Mouse (Mus musculus) CH12.LX (cell line): ENCODE measurements around the gene Atp6v1g2. TPM values are rescaled to one million over a fixed set of nuclear protein-coding genes. Genes with fewer than 3 reads are reported as not detected.

Experiments used
- DNase-seq: peaks from one replicate; pipeline ENCODE4 v3.0.0-alpha.2; 2013; ENCODE audit errors: extremely low read depth
- H3K27ac ChIP-seq: 2 replicates; pipeline ENCODE4 v1.5.1; 2012; ENCODE audit warnings: low read depth, mild to moderate bottlenecking, control low read depth, moderate library complexity; ENCODE audit not compliant: insufficient read depth
- H3K27me3 ChIP-seq: replicated peaks from 2 replicates; pipeline ENCODE3; 2012; ENCODE audit warnings: inconsistent platforms
- H3K36me3 ChIP-seq, 2 experiments: replicated peaks in 1 of 2; 2 replicates each; pipeline versions ENCODE3 to v1.6.1; 2012; ENCODE audit warnings: inconsistent platforms in 1 of 2, low read length in 1 of 2, mild to moderate bottlenecking in 1 of 2, mixed read lengths in 1 of 2, moderate library complexity in 1 of 2; ENCODE audit not compliant: control insufficient read depth in 1 of 2, insufficient read depth in 1 of 2
- H3K4me1 ChIP-seq, 2 experiments: 2 replicates each; pipeline ENCODE4 v1.6.1; 2012; ENCODE audit warnings: inconsistent platforms in 1 of 2, moderate library complexity in 1 of 2; ENCODE audit not compliant: insufficient read depth in 2 of 2, control insufficient read depth in 1 of 2
- H3K4me2 ChIP-seq: 2 replicates; pipeline ENCODE4 v1.6.1; 2012; ENCODE audit warnings: low read depth, mild to moderate bottlenecking, control low read depth; ENCODE audit not compliant: poor library complexity, insufficient read depth, severe bottlenecking
- H3K4me3 ChIP-seq, 3 experiments: fragments of 150-350 bp in 1 of 3; sonication (generic) in 1 of 3; replicated peaks in 1 of 3; 2 replicates each; pipeline versions ENCODE3 to v1.5.1; 2011 to 2012; ENCODE audit warnings: low read depth in 2 of 3, low read length in 2 of 3, mild to moderate bottlenecking in 2 of 3, moderate library complexity in 2 of 3, control low read depth in 1 of 3, improper control_type of control experiment in 1 of 3, inconsistent platforms in 1 of 3, mixed read lengths in 1 of 3; ENCODE audit not compliant: poor library complexity in 1 of 3
- H3K79me2 ChIP-seq: replicated peaks from 2 replicates; pipeline ENCODE4 v1.6.1; 2012; ENCODE audit warnings: mild to moderate bottlenecking, moderate library complexity; ENCODE audit not compliant: control insufficient read depth, poor library complexity, insufficient read depth, severe bottlenecking; ENCODE audit errors: extremely low read depth
- H3K9ac ChIP-seq: 2 replicates; pipeline ENCODE4 v1.6.1; 2012; ENCODE audit warnings: low read depth, mild to moderate bottlenecking, control low read depth, moderate library complexity; ENCODE audit not compliant: insufficient read depth
- H3K9me3 ChIP-seq: replicated peaks from 2 replicates; pipeline ENCODE3; 2012; ENCODE audit warnings: low read length, inconsistent platforms, mixed read lengths
- BHLHE40 ChIP-seq: IDR thresholded peaks from 2 replicates; pipeline ENCODE4 v1.6.1; 2011; ENCODE audit warnings: mild to moderate bottlenecking, low read depth, low read length, improper control_type of control experiment
- CHD1 ChIP-seq: IDR thresholded peaks from 2 replicates; pipeline ENCODE4 v1.6.1; 2012; ENCODE audit warnings: low read depth, low read length, improper control_type of control experiment, inconsistent platforms
- CHD2 ChIP-seq: IDR thresholded peaks from 2 replicates; pipeline ENCODE4 v1.6.1; 2011; ENCODE audit warnings: low read length, improper control_type of control experiment
- CTCF ChIP-seq, 2 experiments: IDR thresholded peaks in 1 of 2; conservative IDR thresholded peaks in 1 of 2; 2 replicates each; pipeline ENCODE4 v1.5.1; 2011 to 2012; ENCODE audit warnings: low read depth in 2 of 2, low read length in 2 of 2, improper control_type of control experiment in 1 of 2, inconsistent platforms in 1 of 2, mild to moderate bottlenecking in 1 of 2, moderate library complexity in 1 of 2
- E2F4 ChIP-seq: IDR thresholded peaks from 2 replicates; pipeline ENCODE4 v1.6.1; 2011; ENCODE audit warnings: low read depth, low read length, improper control_type of control experiment; ENCODE audit not compliant: insufficient replicate concordance
- ELF1 ChIP-seq: IDR thresholded peaks from 2 replicates; pipeline ENCODE4 v1.6.1; 2014; ENCODE audit warnings: low read depth, mild to moderate bottlenecking, inconsistent platforms, low read length, improper control_type of control experiment
- EP300 ChIP-seq: IDR thresholded peaks from 2 replicates; pipeline ENCODE4 v1.6.1; 2011; ENCODE audit warnings: low read length, improper control_type of control experiment
- ETS1 ChIP-seq: conservative IDR thresholded peaks from 2 replicates; pipeline ENCODE4 v1.6.1; 2012; ENCODE audit warnings: low read depth, mild to moderate bottlenecking, inconsistent platforms, low read length, improper control_type of control experiment, moderate library complexity
- GABPA ChIP-seq: IDR thresholded peaks from 2 replicates; pipeline ENCODE4 v1.6.1; 2012; ENCODE audit warnings: low read depth, low read length, improper control_type of control experiment, inconsistent platforms; ENCODE audit not compliant: insufficient replicate concordance
- HCFC1 ChIP-seq: IDR thresholded peaks from 2 replicates; pipeline ENCODE4 v1.6.1; 2012; ENCODE audit warnings: low read depth, mild to moderate bottlenecking, inconsistent platforms, low read length, improper control_type of control experiment
- JUN ChIP-seq: IDR thresholded peaks from 2 replicates; pipeline ENCODE4 v1.6.1; 2011; ENCODE audit warnings: low read depth, mild to moderate bottlenecking, low read length, improper control_type of control experiment, moderate library complexity; ENCODE audit not compliant: insufficient read depth
- JUND ChIP-seq: conservative IDR thresholded peaks from 2 replicates; pipeline ENCODE4 v1.6.1; 2011; ENCODE audit warnings: low read depth, low read length, improper control_type of control experiment
- KAT2A ChIP-seq: IDR thresholded peaks from 2 replicates; pipeline ENCODE4 v1.6.1; 2012; ENCODE audit warnings: low read length, improper control_type of control experiment, inconsistent platforms; ENCODE audit not compliant: insufficient replicate concordance
- MAFK ChIP-seq: IDR thresholded peaks from 2 replicates; pipeline ENCODE4 v1.6.1; 2011; ENCODE audit warnings: low read length, improper control_type of control experiment; ENCODE audit not compliant: insufficient replicate concordance
- MAX ChIP-seq: IDR thresholded peaks from 2 replicates; pipeline ENCODE4 v1.6.1; 2011; ENCODE audit warnings: low read length, improper control_type of control experiment
- MAZ ChIP-seq: IDR thresholded peaks from 2 replicates; pipeline ENCODE4 v1.6.1; 2012; ENCODE audit warnings: low read depth, mild to moderate bottlenecking, inconsistent platforms, low read length, improper control_type of control experiment, moderate library complexity
- MEF2A ChIP-seq: IDR thresholded peaks from 2 replicates; pipeline ENCODE4 v1.6.1; 2014; ENCODE audit warnings: low read depth, mild to moderate bottlenecking, inconsistent platforms, low read length, improper control_type of control experiment, borderline replicate concordance
- MYC ChIP-seq: IDR thresholded peaks from 2 replicates; pipeline ENCODE4 v1.6.1; 2011; ENCODE audit warnings: low read depth, mild to moderate bottlenecking, improper control_type of control experiment, low read length
- NELFE ChIP-seq: IDR thresholded peaks from 2 replicates; pipeline ENCODE4 v1.6.1; 2011; ENCODE audit warnings: low read depth, low read length, improper control_type of control experiment
- POLR2A ChIP-seq: IDR thresholded peaks from 2 replicates; pipeline ENCODE4 v1.6.1; 2011; ENCODE audit warnings: low read depth, mild to moderate bottlenecking, improper control_type of control experiment, low read length
- POLR2AphosphoS2 ChIP-seq: IDR thresholded peaks from 2 replicates; pipeline ENCODE4 v1.6.1; 2011; ENCODE audit warnings: low read depth, low read length, improper control_type of control experiment
- RAD21 ChIP-seq: IDR thresholded peaks from 2 replicates; pipeline ENCODE4 v1.6.1; 2011; ENCODE audit warnings: low read depth, mild to moderate bottlenecking, low read length, improper control_type of control experiment, moderate library complexity
- RCOR1 ChIP-seq: conservative IDR thresholded peaks from 2 replicates; pipeline ENCODE4 v1.6.1; 2012; ENCODE audit warnings: low read depth, mild to moderate bottlenecking, inconsistent platforms, low read length, improper control_type of control experiment
- SIN3A ChIP-seq: IDR thresholded peaks from 2 replicates; pipeline ENCODE4 v1.6.1; 2012; ENCODE audit warnings: low read length, improper control_type of control experiment, inconsistent platforms
- SMC3 ChIP-seq: IDR thresholded peaks from 2 replicates; pipeline ENCODE4 v1.6.1; 2011; ENCODE audit warnings: low read depth, low read length, improper control_type of control experiment
- TBP ChIP-seq: conservative IDR thresholded peaks from 2 replicates; pipeline ENCODE4 v1.6.1; 2011; ENCODE audit warnings: low read depth, low read length, improper control_type of control experiment
- TCF12 ChIP-seq: IDR thresholded peaks from 2 replicates; pipeline ENCODE4 v1.6.1; 2014; ENCODE audit warnings: low read depth, mild to moderate bottlenecking, inconsistent platforms, low read length, improper control_type of control experiment
- UBTF ChIP-seq: IDR thresholded peaks from 2 replicates; pipeline ENCODE4 v1.6.1; 2012; ENCODE audit warnings: low read depth, mild to moderate bottlenecking, inconsistent platforms, low read length, improper control_type of control experiment, moderate library complexity
- USF1 ChIP-seq: IDR thresholded peaks from 2 replicates; pipeline ENCODE4 v1.6.1; 2014; ENCODE audit warnings: low read depth, mild to moderate bottlenecking, inconsistent platforms, low read length, improper control_type of control experiment
- USF2 ChIP-seq: conservative IDR thresholded peaks from 2 replicates; pipeline ENCODE4 v1.6.1; 2011; ENCODE audit warnings: low read depth, low read length, improper control_type of control experiment
- ZC3H11A ChIP-seq: IDR thresholded peaks from 2 replicates; pipeline ENCODE4 v1.6.1; 2012; ENCODE audit warnings: low read depth, mild to moderate bottlenecking, inconsistent platforms, low read length, improper control_type of control experiment
- ZKSCAN1 ChIP-seq: IDR thresholded peaks from 2 replicates; pipeline ENCODE4 v1.6.1; 2012; ENCODE audit warnings: low read depth, inconsistent platforms, low read length, improper control_type of control experiment, borderline replicate concordance
- ZNF384 ChIP-seq: IDR thresholded peaks from 2 replicates; pipeline ENCODE4 v1.6.1; 2012; ENCODE audit warnings: low read depth, low read length, improper control_type of control experiment, inconsistent platforms
- dilution Hi-C: fragments of 300-500 bp; cut with MboI; formaldehyde crosslinking; loops from 2 replicates; pipeline ENCODE4 v1.14.3; 2020; ENCODE audit warnings: low sequenced_read_pairs; ENCODE audit not compliant: extremely low pct_unique_long_range_greater_than_20kb, extremely low pct_ligation_motif_present
- in situ Hi-C: fragments of 300-500 bp; cut with MboI; formaldehyde crosslinking; loops from 3 replicates; pipeline ENCODE4 v1.14.3; 2019; ENCODE audit warnings: low sequenced_read_pairs, low pct_ligation_motif_present, low pct_unique_long_range_greater_than_20kb, mixed read lengths
- polyA plus RNA-seq: library from polyadenylated mRNA; unstranded; fragments of >175 nt; gene quantifications from 2 replicates; pipeline ENCODE4 v1.2.1, GENCODE M21; 2012; ENCODE audit warnings: low read depth; ENCODE audit not compliant: insufficient read length
- total RNA-seq, 2 experiments: library from RNA; depleted of rRNA; stranded (reverse); fragments of 300-350 nt in 1 of 2; fragments of >200 nt in 1 of 2; gene quantifications; 2 replicates each; pipeline ENCODE4 v1.2.3; 2012 to 2014

The Atp6v1g2 gene
- total and polyA plus RNA-seq, 3 experiments = 0.23 to 1.4 (median 0.76) TPM

DNA sequence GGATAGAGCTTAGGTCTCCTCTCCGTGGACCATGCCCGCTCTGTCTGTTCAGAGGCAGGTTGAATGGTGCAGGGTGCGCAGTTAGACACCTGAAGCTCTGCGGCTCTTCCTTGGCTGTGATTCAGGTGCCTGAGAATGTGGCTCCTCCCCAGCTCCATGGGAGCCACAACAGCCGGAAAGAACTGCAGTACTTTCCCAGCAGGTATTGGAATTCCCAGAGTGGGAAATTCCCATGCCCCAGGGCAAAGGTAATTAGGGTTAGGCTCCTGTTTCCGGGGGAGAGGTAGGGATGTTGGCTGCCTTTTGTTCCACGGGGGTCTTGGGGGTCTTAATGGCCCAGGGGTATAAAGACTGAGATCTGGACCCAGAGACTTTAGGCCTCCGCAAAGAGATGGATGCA is 34.5 kb upstream of the Atp6v1g2 start:
- H3K4me3 ChIP-seq = peak overlapping the region in 1 of 3 experiments; percentile 73

GRCm38 (mm10) chr17:35200398-35200797 is 33.1 kb upstream of the Atp6v1g2 start:
- peaks cover 28% of the 10 kb centered on the region for H3K79me2 ChIP-seq
- no peaks in the 10 kb centered on the region for H3K27me3 ChIP-seq
- DNase-seq = peak; percentile 93
- H3K4me2 ChIP-seq = peak overlapping the region; percentile 95
- H3K36me3 ChIP-seq = peaks cover 3 to 15% of the 10 kb centered on the region in 2 experiments
- peak overlapping the region; percentile 68 to 92 (median 73) for H3K4me3 ChIP-seq
- dilution Hi-C loops (no loop called here), in situ Hi-C loops (no loop called here)
- H3K4me1 ChIP-seq = peaks cover 17 to 54% of the 10 kb centered on the region in 2 experiments; a peak in 3 of 4 replicates
- H3K9me3 ChIP-seq = no peaks in the 10 kb centered on the region
- peak overlapping the region; percentile 83; the same call in 1 of the 2 replicates for H3K9ac ChIP-seq
- peak overlapping the region; percentile 78 for H3K27ac ChIP-seq
- no peak; the same call in 1 of the 2 replicates for TF ChIP-seq TBP
- no peak; the same call in 1 of the 2 replicates for TF ChIP-seq MAZ
- TF ChIP-seq E2F4 = no peak
- TF ChIP-seq POLR2AphosphoS2 = no peak
- TF ChIP-seq CTCF (conservative IDR thresholded peaks at IDR 0.05 in 1 of 2, IDR thresholded peaks at IDR 0.05 in 1 of 2; ENCODE audit: low read depth in 2 of 2, low read length in 2 of 2) = no peak
- TF ChIP-seq SMC3 = no peak; the same call in none of the 2 replicates
- TF ChIP-seq TCF12 = peak; percentile 70; the same call in 1 of the 2 replicates
- TF ChIP-seq RCOR1 = no peak
- TF ChIP-seq CHD2 = no peak; the same call in 1 of the 2 replicates
- TF ChIP-seq ZC3H11A = no peak
- TF ChIP-seq MAFK = no peak
- peak; percentile 80 for TF ChIP-seq MAX
- peak; percentile 46; the same call in 1 of the 2 replicates for TF ChIP-seq MYC
- TF ChIP-seq JUN = no peak
- TF ChIP-seq UBTF = no peak
- no peak for TF ChIP-seq KAT2A
- TF ChIP-seq SIN3A = 0 out of 2 replicates have a peak, but pooled peaks have one; percentile 61
- TF ChIP-seq RAD21 = no peak
- TF ChIP-seq POLR2A = peak; percentile 51; the same call in 1 of the 2 replicates
- TF ChIP-seq BHLHE40 = peak; percentile 98
- TF ChIP-seq HCFC1 = peak; percentile 55
- TF ChIP-seq ZKSCAN1 = no peak
- TF ChIP-seq NELFE = no peak
- TF ChIP-seq JUND = no peak
- TF ChIP-seq USF1 = no peak
- no peak for TF ChIP-seq GABPA
- peak; percentile 60 for TF ChIP-seq MEF2A
- TF ChIP-seq ETS1 = peak; percentile 84
- no peak for TF ChIP-seq ZNF384
- no peak for TF ChIP-seq CHD1

More for the DNA sequence above, 34.5 kb upstream of the Atp6v1g2 start:
- H3K4me1 ChIP-seq = peaks cover 11 to 43% of the 10 kb centered on the region in 2 experiments
- H3K4me2 ChIP-seq = peak overlapping the region; percentile 95
- no peaks in the 10 kb centered on the region for H3K9me3 ChIP-seq
- peaks cover 3 to 15% of the 10 kb centered on the region in 2 experiments for H3K36me3 ChIP-seq
- no peak for DNase-seq
- no peaks in the 10 kb centered on the region for H3K27me3 ChIP-seq
- H3K79me2 ChIP-seq = peaks cover 28% of the 10 kb centered on the region
- in situ Hi-C loops (no loop called here), dilution Hi-C loops (no loop called here)
- peak overlapping the region; percentile 18; the same call in 1 of the 2 replicates for H3K27ac ChIP-seq
- TF ChIP-seq ZKSCAN1 = no peak
- no peak for TF ChIP-seq HCFC1
- peak; percentile 47; the same call in 1 of the 2 replicates for TF ChIP-seq POLR2A
- no peak for TF ChIP-seq ELF1
- TF ChIP-seq EP300 = no peak
- no peak for TF ChIP-seq USF2
- TF ChIP-seq UBTF = no peak
- H3K9ac ChIP-seq = no peak overlapping the region
